18 mouse cellular contexts compared by ENCODE assay signal in the genomic region with DNA sequence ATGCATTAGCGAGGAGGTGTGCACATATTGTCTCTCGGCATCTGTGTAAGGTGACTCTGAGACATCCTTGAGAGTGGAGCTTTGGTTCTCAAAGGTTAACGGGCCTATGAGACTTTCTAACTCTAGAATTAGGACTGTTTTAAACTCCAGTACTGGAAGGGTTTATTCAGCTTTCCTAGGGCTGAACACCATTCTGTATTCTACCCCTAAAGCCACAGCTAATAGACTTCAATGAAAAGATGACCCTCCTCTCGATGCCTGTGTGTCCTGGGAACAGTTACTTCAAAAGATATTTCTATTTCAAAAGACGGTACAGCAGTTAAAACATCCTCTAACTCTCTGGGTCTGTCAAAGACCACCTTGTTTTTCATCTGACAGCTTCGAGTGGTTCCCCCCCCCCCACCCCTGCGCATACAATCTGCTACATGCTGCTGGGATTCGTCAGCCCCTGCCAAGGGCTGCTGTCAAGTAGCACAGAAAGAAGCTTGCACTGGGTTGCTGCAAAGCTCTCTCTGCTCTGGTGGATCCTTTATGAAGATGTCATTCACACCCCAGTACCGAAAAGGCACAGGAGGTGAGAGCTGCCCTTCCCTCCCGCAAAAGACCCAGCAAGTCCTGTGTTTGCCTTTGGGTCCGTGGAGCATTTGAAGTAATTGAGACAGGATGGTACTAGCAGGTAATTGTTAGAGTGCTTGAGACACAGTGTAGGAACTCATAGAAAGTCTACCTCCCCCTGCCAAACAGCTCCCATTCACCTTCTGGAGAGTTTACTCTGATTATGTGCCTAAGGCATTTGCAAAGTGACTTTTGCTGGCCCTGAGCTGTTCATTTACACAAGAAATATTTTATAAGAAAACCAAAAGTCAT. TPM values are rescaled to one million over a fixed set of nuclear protein-coding genes. Genes with fewer than 3 reads are reported as not detected.
DNase-seq lines count a peak whose midpoint lies in the region; ATAC-seq lines count a peak whose summit lies in the region.
"Had no signal": no experiment of that assay in that cellular context is flagged by ENCODE, and none has a peak within 500 bp of the region (broad histone marks: within the 10 kb centered on the region; RNA-seq: fewer than 3 reads in every experiment).

No protein-coding gene starts in this region.

- no peak overlapping the region for H3K9ac ChIP-seq in forebrain, embryonic 11.5 days (ENCODE audit: low read length)
- no peak overlapping the region for H3K9ac ChIP-seq in hindbrain, embryonic 16.5 days (ENCODE audit: low read depth, low read length)
- H3K9ac ChIP-seq: lung, embryonic 15.5 days; neural tube, embryonic 13.5 days had no signal

- DNase-seq in forebrain, embryonic 10.5 days (ENCODE audit: extremely low spot score, low spot score) = no peak
- DNase-seq in forebrain, embryonic 11.5 days (ENCODE audit: low spot score) = no peak
- DNase-seq in retina, embryonic 14.5 days (ENCODE audit: low spot score) = peak; percentile 27
- no peak for DNase-seq in retina, postnatal 1 day
- no peak for DNase-seq in frontal cortex, adult 2 months (ENCODE audit: extremely low spot score in 1 of 2, low spot score in 1 of 2)
- DNase-seq in right cerebral cortex, postnatal 4 days = no peak
- DNase-seq in adrenal gland, postnatal 36 days = no peak
- DNase-seq: adrenal gland, postnatal 25 days; cerebellum, adult 11 months; kidney, adult 18-20 months; kidney, postnatal 4 days; liver had no signal

- H3K27me3 ChIP-seq in forebrain, embryonic 10.5 days (ENCODE audit: poor library complexity, severe bottlenecking) = peaks cover 68% of the 10 kb centered on the region
- H3K27me3 ChIP-seq in forebrain, embryonic 11.5 days (ENCODE audit: control insufficient read depth, insufficient read depth, low read length) = peaks cover 3% of the 10 kb centered on the region; the same call in 1 of the 2 replicates
- H3K27me3 ChIP-seq in hindbrain, embryonic 16.5 days (replicated peaks; ENCODE audit: control insufficient read depth, insufficient read depth, low read length) = no peaks in the 10 kb centered on the region
- H3K27me3 ChIP-seq: lung, embryonic 15.5 days; neural tube, embryonic 13.5 days had no signal

- H3K4me2 ChIP-seq in forebrain, embryonic 11.5 days (ENCODE audit: low read depth, low read length, severe bottlenecking) = no peak overlapping the region
- no peak overlapping the region for H3K4me2 ChIP-seq in hindbrain, embryonic 16.5 days (ENCODE audit: low read length)
- H3K4me2 ChIP-seq: lung, embryonic 15.5 days; neural tube, embryonic 13.5 days had no signal

- 0 out of 2 replicates have a peak overlapping the region, but pooled peaks have one; percentile 10 for H3K4me3 ChIP-seq in forebrain, embryonic 10.5 days
- H3K4me3 ChIP-seq in forebrain, embryonic 11.5 days (ENCODE audit: low read depth, low read length) = no peak overlapping the region
- no peak overlapping the region for H3K4me3 ChIP-seq in hindbrain, embryonic 16.5 days (ENCODE audit: low read length)
- H3K4me3 ChIP-seq: left cerebral cortex, adult 2 months; lung, embryonic 15.5 days; neural tube, embryonic 13.5 days had no signal

- no peaks in the 10 kb centered on the region for H3K9me3 ChIP-seq in forebrain, embryonic 10.5 days
- H3K9me3 ChIP-seq in forebrain, embryonic 11.5 days (ENCODE audit: control insufficient read depth, low read length) = no peaks in the 10 kb centered on the region
- no peaks in the 10 kb centered on the region for H3K9me3 ChIP-seq in hindbrain, embryonic 16.5 days (ENCODE audit: control insufficient read depth, low read length)
- H3K9me3 ChIP-seq: lung, embryonic 15.5 days; neural tube, embryonic 13.5 days had no signal

- 42% methylated on average over 11 of the region's 11 CpGs for WGBS in forebrain, embryonic 10.5 days
- WGBS in forebrain, embryonic 11.5 days = 38% methylated on average over 11 of the region's 11 CpGs
- WGBS in hindbrain, embryonic 16.5 days = 24% methylated on average over 11 of the region's 11 CpGs

- H3K4me1 ChIP-seq in forebrain, embryonic 10.5 days = peaks cover 42% of the 10 kb centered on the region
- H3K4me1 ChIP-seq in forebrain, embryonic 11.5 days (replicated peaks; ENCODE audit: control insufficient read depth, insufficient read depth, low read length) = peaks cover 20% of the 10 kb centered on the region; the same call in 1 of the 2 replicates
- H3K4me1 ChIP-seq in hindbrain, embryonic 16.5 days (ENCODE audit: control insufficient read depth, insufficient read depth, low read depth, low read length) = peaks cover 7% of the 10 kb centered on the region; the same call in 1 of the 2 replicates

- H3K36me3 ChIP-seq in forebrain, embryonic 10.5 days (replicated peaks) = no peaks in the 10 kb centered on the region
- H3K36me3 ChIP-seq in forebrain, embryonic 11.5 days (ENCODE audit: control insufficient read depth, insufficient read depth, low read length) = no peaks in the 10 kb centered on the region
- H3K36me3 ChIP-seq in hindbrain, embryonic 16.5 days (ENCODE audit: control insufficient read depth, insufficient read depth, low read length) = no peaks in the 10 kb centered on the region
- H3K36me3 ChIP-seq: lung, embryonic 15.5 days; neural tube, embryonic 13.5 days had no signal

- peak overlapping the region; percentile 63 for H3K27ac ChIP-seq in forebrain, embryonic 10.5 days
- H3K27ac ChIP-seq in forebrain, embryonic 11.5 days (ENCODE audit: low read depth, low read length) = no peak overlapping the region
- no peak overlapping the region for H3K27ac ChIP-seq in hindbrain, embryonic 16.5 days (ENCODE audit: low read depth, low read length)
- H3K27ac ChIP-seq: left cerebral cortex, adult 2 months; lung, embryonic 15.5 days; neural tube, embryonic 13.5 days had no signal

- ATAC-seq in forebrain, embryonic 11.5 days (replicated peaks; ENCODE audit: low FRiP score) = no peak
- peak; percentile 79 for ATAC-seq in hindbrain, embryonic 16.5 days

RNA-seq across cellular contexts. Expression of gene Scube2, which starts 16.4 kb away (rescaled TPM):
- polyA plus RNA-seq in forebrain, embryonic 10.5 days (2016; fragmentation: Nextera tagmentation; extraction: Ambion mirVana) = 1.4 and 1.8 TPM in 2 replicates
- polyA plus RNA-seq in forebrain, embryonic 11.5 days (2014; fragmentation: Nextera tagmentation; extraction: Ambion mirVana) = 2.3 and 2.5 TPM in 2 replicates
- 2.5 TPM in 2 replicates for polyA plus RNA-seq in hindbrain, embryonic 16.5 days (2015; fragmentation: Nextera tagmentation; extraction: Ambion mirVana)
- polyA plus RNA-seq in frontal cortex, adult 2 months (2012; rRNA removed) = 2.4 TPM in 2 replicates
- total RNA-seq in adrenal gland, postnatal 36 days (2021) = under 1 TPM; 0.26 to 0.56 TPM
- total RNA-seq: megakaryocyte-erythroid progenitor cell, adult 5-6 weeks had no signal
- polyA plus RNA-seq: thymus, postnatal 0 days had no signal
